Mouse (Mus musculus) E14TG2a.4 (cell line): ENCODE measurements around the gene Krit1.

ENCODE experiments used
- CTCF ChIP-seq: conservative IDR thresholded peaks from 2 replicates; pipeline ENCODE4 v1.5.1; 2014; ENCODE audit warnings: low read length
- NANOG ChIP-seq: IDR thresholded peaks from 2 replicates; pipeline ENCODE4 v1.6.1; 2014; ENCODE audit warnings: borderline replicate concordance, low read length, mixed read lengths
- POU5F1 ChIP-seq: IDR thresholded peaks from 2 replicates; pipeline ENCODE4 v1.6.1; 2014; ENCODE audit warnings: low read length, borderline replicate concordance

DNA sequence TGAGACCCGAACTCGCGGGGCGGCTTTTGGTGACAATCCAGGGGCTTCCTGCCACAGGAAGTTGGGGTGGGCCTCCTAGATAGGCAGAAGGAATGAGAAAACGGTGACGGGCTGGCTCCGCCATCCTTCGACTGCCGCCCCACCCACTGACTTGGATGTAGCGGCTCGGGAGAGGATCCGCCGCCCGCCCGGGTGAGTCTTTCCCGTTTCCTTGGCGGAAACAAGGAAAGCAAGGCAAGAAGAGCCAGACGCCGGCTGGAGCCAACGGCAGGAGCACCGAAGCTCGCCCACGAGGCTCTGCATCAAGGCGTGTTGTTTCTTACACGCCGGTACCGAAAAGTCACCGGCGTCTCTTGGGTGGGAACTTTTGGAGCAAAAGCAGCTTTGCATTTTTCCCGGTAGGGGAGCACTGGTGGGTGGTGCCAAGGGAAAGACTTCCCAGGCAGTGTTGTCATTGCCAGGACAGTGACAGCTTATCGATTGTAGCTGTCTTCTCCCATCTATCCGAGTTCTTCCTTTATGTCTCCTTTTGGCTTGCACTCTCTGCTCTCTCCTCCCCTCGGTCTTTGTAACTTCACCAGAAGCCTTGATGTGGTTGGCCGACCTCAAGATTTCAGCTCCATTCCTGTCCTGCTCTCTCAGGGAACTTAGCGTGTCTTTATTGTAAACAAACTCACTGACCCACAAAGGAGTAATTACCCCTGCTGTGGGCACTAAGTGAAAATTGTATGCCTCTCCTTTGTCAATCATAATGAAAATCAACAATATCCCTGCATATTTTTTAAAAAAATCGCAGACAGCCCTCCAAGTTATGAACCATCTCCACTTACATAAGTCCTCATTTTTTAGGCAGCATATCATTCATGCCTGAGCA is 545 bp downstream of the Krit1 start:
- no peak for TF ChIP-seq CTCF
- no peak for TF ChIP-seq NANOG
- no peak for TF ChIP-seq POU5F1
